22 mouse cellular contexts compared by ENCODE assay signal in the genomic region with DNA sequence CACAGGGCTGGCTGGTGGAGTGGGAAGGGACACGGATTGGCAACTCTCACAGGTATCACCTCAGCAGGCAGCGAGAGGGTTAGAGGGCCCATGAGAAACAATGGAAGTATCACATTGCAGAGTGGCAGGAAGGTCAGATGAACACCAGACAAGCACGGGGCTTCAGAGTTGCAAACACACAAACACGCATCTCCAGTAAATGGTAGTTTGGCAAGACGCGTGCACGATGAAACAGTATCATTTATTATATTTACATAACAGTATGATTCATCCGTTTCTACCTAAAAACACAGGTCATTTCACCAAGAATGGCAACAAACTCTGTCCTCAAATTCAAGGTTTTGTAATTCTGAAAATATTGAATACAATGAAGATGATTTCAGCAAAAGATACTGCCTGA. TPM values are rescaled to one million over a fixed set of nuclear protein-coding genes. Genes with fewer than 3 reads are reported as not detected.
DNase-seq lines count a peak whose midpoint lies in the region; ATAC-seq and TF ChIP-seq lines count a peak whose summit lies in the region.
"Had no signal": no experiment of that assay in that cellular context is flagged by ENCODE, and none has a peak within 500 bp of the region (broad histone marks: within the 10 kb centered on the region; RNA-seq: fewer than 3 reads in every experiment).

No protein-coding gene starts in this region.

- intact Hi-C loops in heart, adult 2 months (cut with DNase I) = no loop called here
- intact Hi-C loops in heart, postnatal 14 days (cut with DNase I) = no loop called here

- TF ChIP-seq CTCF in heart, adult 2 months (IDR thresholded peaks at IDR 0.05) = no peak
- no peak for TF ChIP-seq CTCF in heart, postnatal 0 days (IDR thresholded peaks at IDR 0.05; ENCODE audit: low read depth)

- H3K4me2 ChIP-seq in heart, postnatal 0 days (ENCODE audit: low read depth, low read length) = no peak overlapping the region
- H3K4me2 ChIP-seq: forebrain, embryonic 13.5 days; hindbrain, embryonic 12.5 days; hindbrain, embryonic 15.5 days; intestine, embryonic 15.5 days had no signal

- H3K4me3 ChIP-seq in heart, adult 2 months = no peak overlapping the region
- no peak overlapping the region for H3K4me3 ChIP-seq in heart, postnatal 0 days (ENCODE audit: low read depth, low read length)
- peak overlapping the region; percentile 46 for H3K4me3 ChIP-seq in megakaryocyte, embryonic 14.5 days (replicated peaks)
- H3K4me3 ChIP-seq: forebrain, embryonic 10.5 days; forebrain, embryonic 13.5 days; hindbrain, embryonic 12.5 days; hindbrain, embryonic 15.5 days; intestine, embryonic 15.5 days had no signal

- H3K36me3 ChIP-seq in heart, adult 2 months (ENCODE audit: control insufficient read depth, insufficient read depth, low read length) = peaks cover 5% of the 10 kb centered on the region; the same call in 1 of the 2 replicates
- no peaks in the 10 kb centered on the region for H3K36me3 ChIP-seq in heart, postnatal 0 days (replicated peaks; ENCODE audit: control insufficient read depth, insufficient read depth, low read length)
- H3K36me3 ChIP-seq in megakaryocyte, embryonic 14.5 days (replicated peaks; ENCODE audit: low read length) = peaks cover 28% of the 10 kb centered on the region
- H3K36me3 ChIP-seq: forebrain, embryonic 10.5 days; hindbrain, embryonic 15.5 days; intestine, embryonic 15.5 days had no signal

- H3K9ac ChIP-seq in heart, adult 2 months (ENCODE audit: low read depth, low read length) = no peak overlapping the region
- no peak overlapping the region for H3K9ac ChIP-seq in heart, postnatal 0 days (replicated peaks; ENCODE audit: low read depth, low read length)
- H3K9ac ChIP-seq: forebrain, embryonic 13.5 days; hindbrain, embryonic 12.5 days; hindbrain, embryonic 15.5 days; intestine, embryonic 15.5 days had no signal

- WGBS in heart, adult 2 months = 48% methylated on average over 8 of the region's 8 CpGs
- 53% methylated on average over 8 of the region's 8 CpGs for WGBS in heart, postnatal 0 days

- TF ChIP-seq POLR2A in heart, adult 2 months (IDR thresholded peaks at IDR 0.05; ENCODE audit: insufficient read depth, low read depth, low read length) = no peak

- H3K9me3 ChIP-seq in heart, postnatal 0 days (replicated peaks; ENCODE audit: control insufficient read depth, low read length) = no peaks in the 10 kb centered on the region
- peaks cover 3% of the 10 kb centered on the region; the same call in 1 of the 2 replicates for H3K9me3 ChIP-seq in megakaryocyte, embryonic 14.5 days
- H3K9me3 ChIP-seq: hindbrain, embryonic 15.5 days; intestine, embryonic 15.5 days had no signal

- H3K27ac ChIP-seq in heart, adult 2 months = peak overlapping the region; percentile 43
- H3K27ac ChIP-seq in heart, postnatal 0 days (ENCODE audit: low read depth) = peak overlapping the region; percentile 51
- H3K27ac ChIP-seq: forebrain, embryonic 10.5 days; forebrain, embryonic 13.5 days; hindbrain, embryonic 12.5 days; hindbrain, embryonic 15.5 days; intestine, embryonic 15.5 days had no signal

- ATAC-seq in heart, postnatal 0 days (ENCODE audit: insufficient read depth, low read depth) = no peak
- no peak for ATAC-seq in megakaryocyte, adult 5-6 weeks (ENCODE audit: poor library complexity, severe bottlenecking)
- ATAC-seq: forebrain, embryonic 13.5 days; forebrain, embryonic 16.5 days; intestine, embryonic 15.5 days had no signal

- no peak for TF ChIP-seq EP300 in heart, adult 2 months (IDR thresholded peaks at IDR 0.05; ENCODE audit: insufficient read depth, low read depth, low read length)
- no peak for TF ChIP-seq EP300 in heart, postnatal 0 days (IDR thresholded peaks at IDR 0.05; ENCODE audit: low read depth)

- no peaks in the 10 kb centered on the region for H3K27me3 ChIP-seq in heart, adult 2 months (ENCODE audit: control insufficient read depth, insufficient read depth, low read length)
- no peaks in the 10 kb centered on the region for H3K27me3 ChIP-seq in heart, postnatal 0 days (ENCODE audit: control insufficient read depth, insufficient read depth, low read length)
- no peaks in the 10 kb centered on the region for H3K27me3 ChIP-seq in megakaryocyte, embryonic 14.5 days (replicated peaks)
- H3K27me3 ChIP-seq: forebrain, embryonic 13.5 days; hindbrain, embryonic 12.5 days; hindbrain, embryonic 15.5 days; intestine, embryonic 15.5 days had no signal

- peaks cover 7% of the 10 kb centered on the region for H3K79me2 ChIP-seq in heart, adult 2 months (replicated peaks; ENCODE audit: control insufficient read depth, insufficient read depth, low read length)

- peak in 1 of 2 experiments; percentile 17 for DNase-seq in heart, adult 2 months
- no peak for DNase-seq in heart, adult 9 months (ENCODE audit: low spot score in 2 of 2)
- DNase-seq in heart, postnatal 0 days (ENCODE audit: low spot score) = no peak
- no peak for DNase-seq in heart, postnatal 14 days
- no peak for DNase-seq in adrenal gland, adult 2 months
- DNase-seq: adrenal gland, adult 8-10 months; adrenal gland, postnatal 25 days; cerebellum, adult 18-20 months; cerebellum, adult 9-10 months; cerebellum, postnatal 14 days; gastrocnemius, postnatal 14 days; heart, adult 18-20 months; kidney, adult 11 months; kidney, adult 8-10 months had no signal

- peaks cover 5% of the 10 kb centered on the region for H3K4me1 ChIP-seq in heart, adult 2 months (ENCODE audit: control insufficient read depth, insufficient read depth, low read length)
- H3K4me1 ChIP-seq in heart, postnatal 0 days (ENCODE audit: control insufficient read depth, insufficient read depth) = peaks cover 11% of the 10 kb centered on the region; the same call in 1 of the 2 replicates
- H3K4me1 ChIP-seq in megakaryocyte, embryonic 14.5 days = peaks cover 50% of the 10 kb centered on the region
- H3K4me1 ChIP-seq: forebrain, embryonic 13.5 days; hindbrain, embryonic 12.5 days; hindbrain, embryonic 15.5 days had no signal

RNA-seq across cellular contexts. Expression of gene Stat5b, which starts 11.0 kb away (rescaled TPM):
- 10 to 100 TPM; 58.6 to 65.2 TPM for total RNA-seq in heart, adult 2 months (2021)
- polyA plus RNA-seq in heart, adult 2 months (2012; rRNA removed) = 35.4 and 50.7 TPM in 2 replicates
- total RNA-seq in heart, postnatal 0 days (2014; rRNA removed; ENCODE audit: low replicate concordance) = 29.2 and 48.2 TPM in 2 replicates
- 22.5 and 23.3 TPM in 2 replicates for polyA plus RNA-seq in heart, postnatal 0 days (2015; fragmentation: Nextera tagmentation; extraction: Ambion mirVana)
- 10 to 100 TPM; 62.4 to 66.5 TPM for total RNA-seq in heart, postnatal 14 days (2021)
- 5.7 and 12.8 TPM in 2 replicates for polyA plus RNA-seq in megakaryocyte, embryonic 14.5 days (2012; ENCODE audit: insufficient read depth, low replicate concordance)
- total RNA-seq in megakaryocyte, adult 5-6 weeks (2015) = 40.9 and 47.6 TPM in 2 replicates
- 50.6 and 53.2 TPM in 2 replicates for total RNA-seq in megakaryocyte, adult 5-6 weeks (2017)
- 10 to 100 TPM; 60.3 to 65.3 TPM for total RNA-seq in adrenal gland, adult 2 months (2021)
- polyA plus RNA-seq in adrenal gland, adult 2 months (2012; rRNA removed) = 43.8 and 53.8 TPM in 2 replicates

RNA-seq across cellular contexts. Expression of gene Stat5a, which starts 19.6 kb away (rescaled TPM):
- 10 to 100 TPM; 20.3 to 22.3 TPM for total RNA-seq in heart, adult 2 months (2021)
- polyA plus RNA-seq in heart, adult 2 months (2012; rRNA removed) = 24.3 and 26.6 TPM in 2 replicates
- total RNA-seq in heart, postnatal 0 days (2014; rRNA removed; ENCODE audit: low replicate concordance) = 12.6 and 21.3 TPM in 2 replicates
- polyA plus RNA-seq in heart, postnatal 0 days (2015; fragmentation: Nextera tagmentation; extraction: Ambion mirVana) = 9.6 and 11.7 TPM in 2 replicates
- total RNA-seq in heart, postnatal 14 days (2021) = 10 to 100 TPM; 28.1 to 28.7 TPM
- 2.3 and 3.9 TPM in 2 replicates for polyA plus RNA-seq in megakaryocyte, embryonic 14.5 days (2012; ENCODE audit: insufficient read depth, low replicate concordance)
- 20.0 and 22.5 TPM in 2 replicates for total RNA-seq in megakaryocyte, adult 5-6 weeks (2015)
- total RNA-seq in megakaryocyte, adult 5-6 weeks (2017) = 22.5 and 23.7 TPM in 2 replicates
- 10 to 100 TPM; 27.0 to 38.0 TPM for total RNA-seq in adrenal gland, adult 2 months (2021)
- 45.1 and 51.2 TPM in 2 replicates for polyA plus RNA-seq in adrenal gland, adult 2 months (2012; rRNA removed)
